ENCODE assay signal across 20 mouse cellular contexts in genomic region chr5:36601492-36601891, GRCm38 (mm10).
"Had no signal": no experiment of that assay in that cellular context is flagged by ENCODE, and none has a peak within 500 bp of the region (broad histone marks: within the 10 kb centered on the region; RNA-seq: fewer than 3 reads in every experiment).

No protein-coding gene starts in this region.

- H3K27ac ChIP-seq: kidney, postnatal 0 days; limb, embryonic 10.5 days; limb, embryonic 13.5 days; liver, embryonic 12.5 days; liver, embryonic 15.5 days; lung, embryonic 15.5 days; midbrain, embryonic 10.5 days; midbrain, embryonic 15.5 days; neural tube, embryonic 12.5 days; neural tube, embryonic 15.5 days had no signal

- DNase-seq: kidney, adult 2 months; kidney, postnatal 25 days; liver; lung, adult 18-20 months; lung, postnatal 10 days; lung, postnatal 36 days; thymus, adult 18-20 months; thymus, postnatal 36 days had no signal

- ATAC-seq: intestine, postnatal 0 days; liver, embryonic 12.5 days; midbrain, embryonic 15.5 days had no signal

- H3K4me3 ChIP-seq: limb, embryonic 10.5 days; limb, embryonic 13.5 days; liver, embryonic 12.5 days; liver, embryonic 15.5 days; lung, embryonic 15.5 days; megakaryocyte, embryonic 14.5 days; midbrain, embryonic 10.5 days; midbrain, embryonic 15.5 days; neural tube, embryonic 12.5 days; neural tube, embryonic 15.5 days had no signal
